Mouse (Mus musculus): ENCODE measurements around the gene 2310034C09Rik. TPM values are rescaled to one million over a fixed set of nuclear protein-coding genes. Genes with fewer than 3 reads are reported as not detected.
"Not testable (repeated sequence)": the region's sequence is repeated elsewhere in the genome, so short reads cannot be mapped to it uniquely, and the experiment has no call there.

Gene 2310034C09Rik
- not detected in 2 replicates for total RNA-seq (2017)

- not testable (repeated sequence) for ATAC-seq (ENCODE audit: extremely low read depth, insufficient number of reproducible peaks, low FRiP score, poor library complexity, severe bottlenecking)
These were observed at the start of gene 2310034C09Rik for GRCm38 (mm10) chr16:88758547-88758946. 2310034C09Rik (plus strand) TSS chr16:88758847.

- ATAC-seq (ENCODE audit: extremely low read depth, insufficient number of reproducible peaks, low FRiP score, poor library complexity, severe bottlenecking) = no peak
These were observed 47.9 kb upstream of the 2310034C09Rik start for GRCm38 (mm10) chr16:88710757-88711156.

GRCm38 (mm10) chr16:88711245-88711644 lies 47.4 kb upstream of the 2310034C09Rik start:
- no peak for ATAC-seq (ENCODE audit: extremely low read depth, insufficient number of reproducible peaks, low FRiP score, poor library complexity, severe bottlenecking)

- ATAC-seq (ENCODE audit: extremely low read depth, insufficient number of reproducible peaks, low FRiP score, poor library complexity, severe bottlenecking) = no peak
These were observed 42.1 kb upstream of the 2310034C09Rik start for GRCm38 (mm10) chr16:88716549-88716948.

GRCm38 (mm10) chr16:88720031-88720430 lies 38.6 kb upstream of the 2310034C09Rik start:
- ATAC-seq (ENCODE audit: extremely low read depth, insufficient number of reproducible peaks, low FRiP score, poor library complexity, severe bottlenecking) = no peak

- no peak for ATAC-seq (ENCODE audit: extremely low read depth, insufficient number of reproducible peaks, low FRiP score, poor library complexity, severe bottlenecking)
These were observed 29.8 kb upstream of the 2310034C09Rik start, which contains the start of gene Krtap13-1 for GRCm38 (mm10) chr16:88728812-88729275. Krtap13-1 (plus strand) TSS chr16:88728862.

- ATAC-seq (ENCODE audit: extremely low read depth, insufficient number of reproducible peaks, low FRiP score, poor library complexity, severe bottlenecking) = no peak
These were observed 23.3 kb upstream of the 2310034C09Rik start for GRCm38 (mm10) chr16:88735391-88735790.

GRCm38 (mm10) chr16:88744750-88745340 lies 13.8 kb upstream of the 2310034C09Rik start:
- ATAC-seq (ENCODE audit: extremely low read depth, insufficient number of reproducible peaks, low FRiP score, poor library complexity, severe bottlenecking) = no peak

- no peak for ATAC-seq (ENCODE audit: extremely low read depth, insufficient number of reproducible peaks, low FRiP score, poor library complexity, severe bottlenecking)
These were observed 10.7 kb upstream of the 2310034C09Rik start for GRCm38 (mm10) chr16:88747943-88748342.

- ATAC-seq (ENCODE audit: extremely low read depth, insufficient number of reproducible peaks, low FRiP score, poor library complexity, severe bottlenecking) = not testable (repeated sequence)
These were observed 7.1 kb upstream of the 2310034C09Rik start, which contains the start of gene Krtap13 for GRCm38 (mm10) chr16:88751535-88751934. Krtap13 (minus strand) TSS chr16:88751635.

- no peak for ATAC-seq (ENCODE audit: extremely low read depth, insufficient number of reproducible peaks, low FRiP score, poor library complexity, severe bottlenecking)
These were observed 15.5 kb downstream of the 2310034C09Rik start, which contains the start of gene 2310057N15Rik for GRCm38 (mm10) chr16:88774106-88774505. 2310057N15Rik (minus strand) TSS chr16:88774206.

- ATAC-seq (ENCODE audit: extremely low read depth, insufficient number of reproducible peaks, low FRiP score, poor library complexity, severe bottlenecking) = no peak
These were observed 18.9 kb downstream of the 2310034C09Rik start, which contains the start of gene Gm5965 for GRCm38 (mm10) chr16:88777596-88777995. Gm5965 (plus strand) TSS chr16:88777896.

GRCm38 (mm10) chr16:88786786-88787185 lies 28.1 kb downstream of the 2310034C09Rik start:
- no peak for ATAC-seq (ENCODE audit: extremely low read depth, insufficient number of reproducible peaks, low FRiP score, poor library complexity, severe bottlenecking)

Other genes starting within 250 kb of the 2310034C09Rik start
- not detected in 2 replicates for gene Cldn8, start 195.7 kb upstream of the 2310034C09Rik start, total RNA-seq (2017)
- not detected in 2 replicates for gene Krtap24-1, start 146.6 kb upstream of the 2310034C09Rik start, total RNA-seq (2017)
- not detected in 2 replicates for gene 2310079G19Rik, start 131.2 kb upstream of the 2310034C09Rik start, total RNA-seq (2017)
- gene Krtap26-1, start 111.1 kb upstream of the 2310034C09Rik start, total RNA-seq (2017) = not detected in 2 replicates
- gene Krtap27-1, start 87.2 kb upstream of the 2310034C09Rik start, total RNA-seq (2017) = not detected in 2 replicates
- not detected in 2 replicates for gene 2310061N02Rik, start 50.9 kb upstream of the 2310034C09Rik start, total RNA-seq (2017)
- not detected in 2 replicates for gene Krtap13-1, start 30.0 kb upstream of the 2310034C09Rik start, total RNA-seq (2017)
- not detected in 2 replicates for gene Krtap13, start 7.2 kb upstream of the 2310034C09Rik start, total RNA-seq (2017)
- gene 2310057N15Rik, start 15.4 kb downstream of the 2310034C09Rik start, total RNA-seq (2017) = not detected in 2 replicates
- gene Gm5965, start 19.0 kb downstream of the 2310034C09Rik start, total RNA-seq (2017) = not detected in 2 replicates
- not detected in 2 replicates for gene Gm20741, start 53.4 kb downstream of the 2310034C09Rik start, total RNA-seq (2017)
- gene Krtap15, start 61.4 kb downstream of the 2310034C09Rik start, total RNA-seq (2017) = not detected in 2 replicates
- not detected in 2 replicates for gene Krtap14, start 67.3 kb downstream of the 2310034C09Rik start, total RNA-seq (2017)
- gene Krtap19-1, start 110.6 kb downstream of the 2310034C09Rik start, total RNA-seq (2017) = not detected in 2 replicates
- not detected in 2 replicates for gene Krtap19-2, start 115.4 kb downstream of the 2310034C09Rik start, total RNA-seq (2017)
- not detected in 2 replicates for gene Krtap19-3, start 119.2 kb downstream of the 2310034C09Rik start, total RNA-seq (2017)
- gene Krtap19-4, start 126.2 kb downstream of the 2310034C09Rik start, total RNA-seq (2017) = not detected in 2 replicates
- not detected in 2 replicates for gene Krtap19-5, start 137.6 kb downstream of the 2310034C09Rik start, total RNA-seq (2017)
- not detected in 2 replicates for gene Krtap19-9b, start 173.4 kb downstream of the 2310034C09Rik start, total RNA-seq (2017)
- gene Krtap16-3, start 204.0 kb downstream of the 2310034C09Rik start, total RNA-seq (2017) = not detected in 2 replicates

All from neutrophil, adult 5-6 weeks (primary cell).